Mouse (Mus musculus) layer of hippocampus, postnatal 25 days (tissue): ENCODE data around the gene Olfr1323. TPM values are rescaled to one million over a fixed set of nuclear protein-coding genes. Genes with fewer than 3 reads are reported as not detected.

Source experiments
- DNase-seq, 2 experiments: peaks; one replicate each; pipeline ENCODE4 v3.0.0; 2022; ENCODE audit warnings: mixed read lengths in 2 of 2, low spot score in 1 of 2; ENCODE audit errors: extremely low spot score in 1 of 2
- total RNA-seq, 2 experiments: library from RNA; stranded (reverse); gene quantifications; 2 replicates each; pipeline ENCODE4 v1.2.3; 2021

Olfr1323 gene
- not detected for total RNA-seq

DNA sequence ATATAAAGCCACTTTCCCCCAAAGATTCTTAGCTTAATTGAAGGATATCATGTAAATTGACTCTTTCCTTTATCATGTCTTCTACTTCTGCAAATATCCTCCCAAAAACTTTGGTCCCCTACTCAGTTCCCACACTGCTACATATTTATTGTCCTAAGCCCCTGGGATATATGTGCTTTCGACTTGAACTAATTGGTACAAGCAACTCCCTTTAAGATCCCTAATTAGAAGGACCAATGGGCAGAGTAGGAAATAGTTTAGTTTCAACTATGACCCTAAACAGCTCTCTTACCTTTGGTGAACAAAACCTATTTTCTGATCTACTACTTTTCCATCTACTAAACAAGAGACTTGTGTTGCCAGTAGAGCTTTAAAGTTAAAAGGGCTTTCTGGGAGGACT lies at the start of gene Olfr1323:
TSS of gene Olfr1323 (minus strand) at position 101 of the 400 bp plus-strand sequence.
- DNase-seq, result no peak

DNA sequence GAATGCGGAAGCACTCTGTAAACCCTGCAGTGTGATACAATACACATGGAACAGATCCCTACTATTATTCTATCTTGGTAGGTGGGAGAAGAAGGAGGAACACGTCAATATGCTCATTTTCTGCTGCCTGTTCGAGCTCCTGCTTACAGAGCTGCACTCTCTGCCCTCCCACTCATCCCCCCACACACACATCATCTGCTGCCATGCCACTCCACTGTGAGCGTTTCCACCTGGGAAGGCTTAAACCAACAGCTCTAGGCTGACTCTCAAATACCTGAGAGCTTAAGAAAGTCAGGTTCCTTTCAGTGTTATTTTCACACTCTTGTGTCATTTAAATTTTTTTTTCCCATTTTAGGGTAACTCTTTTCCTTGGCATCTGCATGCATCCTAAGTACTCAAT lies 6.9 kb downstream of the Olfr1323 start:
- DNase-seq, result no peak

Other genes with a start within 250 kb of the Olfr1323 start
- 10 to 100 TPM in 1 of 2 experiments, 1 to 10 TPM in 1; 8.0 to 10.5 TPM for gene Igsf1, start 221.6 kb downstream of the Olfr1323 start, total RNA-seq
- not detected for gene Olfr1322, start 127.9 kb downstream of the Olfr1323 start, total RNA-seq